Mouse (Mus musculus): Measurements from ENCODE around the gene Donson.

DNA sequence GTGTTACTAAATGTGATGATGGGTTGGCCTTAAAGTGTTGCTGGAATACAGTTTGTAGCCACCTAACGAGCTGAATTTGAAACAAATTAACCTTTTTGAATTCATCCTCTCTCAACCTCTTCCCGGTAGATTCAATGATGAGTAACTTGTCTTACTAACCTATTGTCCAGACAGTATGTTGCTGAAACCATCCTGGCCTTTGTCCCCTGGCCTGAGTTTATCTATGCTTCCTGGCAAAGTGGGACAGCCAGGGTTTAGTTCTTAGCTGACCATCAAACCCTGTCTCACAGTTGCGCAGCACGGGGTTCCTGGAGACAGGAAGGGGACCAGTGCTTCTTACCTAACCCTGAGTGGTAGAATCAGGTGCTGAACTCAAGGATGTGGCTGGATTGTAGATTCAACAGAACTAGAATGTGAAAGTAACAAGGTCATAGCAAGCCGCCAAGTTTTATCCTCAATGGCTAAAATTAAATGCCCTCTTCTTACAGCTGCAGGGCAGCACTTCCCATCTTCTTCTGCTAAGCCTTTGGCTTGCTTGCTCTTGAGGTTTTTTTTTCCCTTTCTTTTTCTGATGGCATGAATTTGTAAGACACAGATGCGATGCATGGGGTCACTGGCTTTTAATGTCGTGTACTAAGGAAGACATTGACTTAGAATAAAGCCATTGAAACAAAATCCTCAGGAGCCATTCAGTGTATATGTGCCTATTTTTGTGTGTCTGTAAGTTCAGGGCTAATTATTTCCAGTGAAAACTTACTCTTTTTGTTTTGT is 47.7 kb upstream of the Donson start:
- TF ChIP-seq CTCF (IDR thresholded peaks at IDR 0.05; ENCODE audit: control insufficient read depth, insufficient read depth, insufficient read length) (no peak), USF1 (IDR thresholded peaks at IDR 0.05; ENCODE audit: low read depth) (no peak), MAX (IDR thresholded peaks at IDR 0.05) (no peak), MYOG (IDR thresholded peaks at IDR 0.05; ENCODE audit: control insufficient read depth, extremely low read depth, insufficient read length) (no peak), FOSL1 (IDR thresholded peaks at IDR 0.05; ENCODE audit: insufficient read depth, low read length, poor library complexity, severe bottlenecking) (no peak), CEBPB (IDR thresholded peaks at IDR 0.05; ENCODE audit: low read depth) (no peak)

Data from C2C12 (cell line).